Mouse (Mus musculus): ENCODE measurements around the gene Ism2. TPM values are rescaled to one million over a fixed set of nuclear protein-coding genes. Genes with fewer than 3 reads are reported as not detected.

The Ism2 gene
- polyA plus RNA-seq, 1 experiment, result 5.5 TPM

DNA sequence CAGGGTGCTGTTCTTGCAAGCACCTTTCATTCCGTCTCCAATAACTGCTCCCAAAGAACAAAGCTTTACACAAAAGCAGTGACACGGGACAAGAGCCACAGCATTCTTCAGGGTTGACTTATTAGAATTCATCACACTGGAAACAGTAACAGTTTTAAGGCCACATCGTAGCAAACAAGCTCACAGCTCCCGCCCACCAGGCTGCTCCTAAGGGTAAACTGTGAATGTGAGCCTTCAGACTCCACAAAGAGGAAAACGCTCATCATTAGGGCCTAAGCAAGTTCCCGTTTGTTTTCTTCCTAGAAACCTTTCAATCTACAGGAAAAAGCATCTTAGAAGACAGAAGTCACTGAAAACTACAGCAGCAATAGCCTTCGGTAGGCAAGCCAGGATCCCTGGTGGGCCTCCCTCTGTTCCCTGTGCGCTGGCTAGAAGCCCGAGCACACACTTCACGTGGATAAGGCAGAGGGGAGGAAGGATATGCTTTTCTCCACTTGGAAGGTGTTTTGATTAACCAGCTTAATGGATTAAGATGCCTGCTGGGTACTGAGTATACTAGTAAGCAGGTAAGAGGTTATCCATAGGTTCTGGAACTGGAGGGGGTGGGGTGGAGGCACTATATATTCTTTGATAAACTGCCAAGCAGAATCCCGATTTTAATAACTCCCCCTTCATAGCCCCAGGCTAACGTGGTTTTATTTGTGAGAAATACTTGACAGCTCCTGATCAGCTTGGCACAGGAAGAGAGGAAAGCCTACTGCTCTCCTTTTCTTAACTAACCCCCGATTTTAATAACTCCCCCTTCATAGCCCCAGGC is 6.5 kb upstream of the Ism2 start:
- peaks cover 2% of the 10 kb centered on the region for H3K4me1 ChIP-seq (ENCODE audit: control insufficient read depth, insufficient read depth, low read length)
- no peaks in the 10 kb centered on the region for H3K9me3 ChIP-seq (replicated peaks; ENCODE audit: control insufficient read depth, insufficient read depth, low read length, poor library complexity, severe bottlenecking)
- H3K4me3 ChIP-seq (ENCODE audit: low read depth, low read length), result no peak overlapping the region
- H3K27me3 ChIP-seq (ENCODE audit: control insufficient read depth, insufficient read depth, low read length, poor library complexity, severe bottlenecking), result no peaks in the 10 kb centered on the region
- peaks cover 16% of the 10 kb centered on the region for H3K36me3 ChIP-seq (ENCODE audit: control insufficient read depth, insufficient read depth, low read length, poor library complexity, severe bottlenecking)
- H3K9ac ChIP-seq (ENCODE audit: low read depth, poor library complexity, severe bottlenecking), result no peak overlapping the region
- H3K27ac ChIP-seq (ENCODE audit: insufficient read depth, low read length), result no peak overlapping the region
- no peak for TF ChIP-seq POLR2A (IDR thresholded peaks at IDR 0.05; ENCODE audit: insufficient read depth, low read length)
- TF ChIP-seq EP300 (IDR thresholded peaks at IDR 0.05; ENCODE audit: insufficient read depth, low read depth, low read length), result no peak
- TF ChIP-seq CTCF (IDR thresholded peaks at IDR 0.05; ENCODE audit: low read depth, low read length), result no peak

DNA sequence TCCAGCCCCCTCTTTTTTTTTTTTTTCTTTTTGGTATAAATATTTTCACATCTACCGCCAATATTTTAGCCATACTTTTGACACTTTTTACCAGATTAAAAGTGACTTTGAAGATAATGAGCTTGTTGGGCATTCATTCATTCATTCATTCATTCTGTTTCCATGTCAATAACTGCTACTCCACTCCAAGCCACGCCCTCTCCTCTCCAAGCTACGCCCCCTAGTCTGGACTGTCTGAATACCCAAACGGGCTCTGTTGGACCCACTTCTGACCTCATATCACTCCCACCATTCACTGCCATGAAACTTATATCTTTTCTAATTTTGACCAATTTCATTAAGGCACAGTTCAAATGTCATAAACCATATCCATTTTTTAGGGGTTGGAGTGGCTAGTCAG is 1.7 kb upstream of the Ism2 start:
- H3K4me3 ChIP-seq (ENCODE audit: low read depth, low read length), result no peak overlapping the region
- no peak overlapping the region for H3K27ac ChIP-seq (ENCODE audit: insufficient read depth, low read length)
- no peaks in the 10 kb centered on the region for H3K9me3 ChIP-seq (replicated peaks; ENCODE audit: control insufficient read depth, insufficient read depth, low read length, poor library complexity, severe bottlenecking)
- peaks cover 2% of the 10 kb centered on the region for H3K27me3 ChIP-seq (ENCODE audit: control insufficient read depth, insufficient read depth, low read length, poor library complexity, severe bottlenecking)
- H3K9ac ChIP-seq (ENCODE audit: low read depth, poor library complexity, severe bottlenecking), result no peak overlapping the region
- H3K36me3 ChIP-seq (ENCODE audit: control insufficient read depth, insufficient read depth, low read length, poor library complexity, severe bottlenecking), result no peaks in the 10 kb centered on the region
- TF ChIP-seq POLR2A (IDR thresholded peaks at IDR 0.05; ENCODE audit: insufficient read depth, low read length), result no peak
- TF ChIP-seq CTCF (IDR thresholded peaks at IDR 0.05; ENCODE audit: low read depth, low read length), result no peak
- no peak for TF ChIP-seq EP300 (IDR thresholded peaks at IDR 0.05; ENCODE audit: insufficient read depth, low read depth, low read length)
- H3K4me1 ChIP-seq (ENCODE audit: control insufficient read depth, insufficient read depth, low read length), result peaks cover 2% of the 10 kb centered on the region

DNA sequence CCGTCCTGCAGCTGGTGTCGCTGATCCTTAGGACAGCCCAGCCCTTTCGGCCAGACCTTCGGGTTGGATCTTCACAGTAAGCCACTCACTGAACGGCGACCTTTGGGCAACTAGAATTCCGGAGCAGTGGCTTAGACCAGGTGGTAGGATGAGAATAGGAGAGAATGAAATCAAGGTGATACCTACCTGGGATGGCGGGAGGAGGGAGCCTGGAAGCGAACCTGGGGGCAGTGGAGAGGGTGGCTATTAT is 861 bp upstream of the Ism2 start:
- H3K27me3 ChIP-seq (ENCODE audit: control insufficient read depth, insufficient read depth, low read length, poor library complexity, severe bottlenecking), result peaks cover 2% of the 10 kb centered on the region
- H3K9me3 ChIP-seq (replicated peaks; ENCODE audit: control insufficient read depth, insufficient read depth, low read length, poor library complexity, severe bottlenecking), result no peaks in the 10 kb centered on the region
- H3K9ac ChIP-seq (ENCODE audit: low read depth, poor library complexity, severe bottlenecking), result peak overlapping the region; percentile 75
- no peak overlapping the region for H3K27ac ChIP-seq (ENCODE audit: insufficient read depth, low read length)
- peak overlapping the region; percentile 70 for H3K4me3 ChIP-seq (ENCODE audit: low read depth, low read length)
- no peaks in the 10 kb centered on the region for H3K36me3 ChIP-seq (ENCODE audit: control insufficient read depth, insufficient read depth, low read length, poor library complexity, severe bottlenecking)
- no peaks in the 10 kb centered on the region for H3K4me1 ChIP-seq (ENCODE audit: control insufficient read depth, insufficient read depth, low read length)
- TF ChIP-seq CTCF (IDR thresholded peaks at IDR 0.05; ENCODE audit: low read depth, low read length) (no peak), POLR2A (IDR thresholded peaks at IDR 0.05; ENCODE audit: insufficient read depth, low read length) (no peak), EP300 (IDR thresholded peaks at IDR 0.05; ENCODE audit: insufficient read depth, low read depth, low read length) (no peak)

DNA sequence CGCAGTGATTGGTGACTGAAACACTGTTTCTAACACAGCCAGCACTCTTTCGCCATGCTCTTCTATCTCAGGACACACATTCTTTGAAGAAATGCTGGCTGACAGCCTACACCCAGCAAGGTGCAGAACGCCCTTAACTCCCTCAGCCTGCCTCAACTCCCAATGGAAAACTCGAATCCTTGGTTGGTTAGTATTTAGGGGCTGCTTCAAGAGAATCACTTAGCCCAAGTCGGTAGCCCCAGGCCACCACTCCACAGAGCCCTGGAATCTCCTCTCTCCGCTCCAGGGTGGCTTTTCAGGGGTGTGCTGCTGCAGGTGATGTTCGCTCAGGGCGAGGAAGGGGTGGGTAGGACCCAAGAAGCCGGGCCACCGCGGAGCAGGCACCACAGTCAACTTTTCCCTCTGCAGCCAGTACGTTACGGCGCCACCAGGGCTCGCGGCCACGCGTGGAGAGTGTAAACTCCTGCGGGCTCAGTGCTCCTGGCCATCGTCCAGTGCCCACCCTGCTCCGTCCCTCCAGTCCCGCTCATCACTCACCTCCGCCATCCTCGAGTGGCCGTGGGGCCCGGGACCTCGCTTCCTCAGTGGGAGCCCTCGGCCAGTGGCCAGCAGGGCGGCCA is 358 bp downstream of the Ism2 start:
- Histone ChIP-seq H3K36me3 (ENCODE audit: control insufficient read depth, insufficient read depth, low read length, poor library complexity, severe bottlenecking) (no peaks in the 10 kb centered on the region), H3K9ac (ENCODE audit: low read depth, poor library complexity, severe bottlenecking) (peak overlapping the region; percentile 75), H3K9me3 (replicated peaks; ENCODE audit: control insufficient read depth, insufficient read depth, low read length, poor library complexity, severe bottlenecking) (no peaks in the 10 kb centered on the region), H3K27ac (ENCODE audit: insufficient read depth, low read length) (no peak overlapping the region), H3K27me3 (ENCODE audit: control insufficient read depth, insufficient read depth, low read length, poor library complexity, severe bottlenecking) (peaks cover 2% of the 10 kb centered on the region), H3K4me3 (ENCODE audit: low read depth, low read length) (peak overlapping the region; percentile 70), H3K4me1 (ENCODE audit: control insufficient read depth, insufficient read depth, low read length) (no peaks in the 10 kb centered on the region)
- TF ChIP-seq EP300 (IDR thresholded peaks at IDR 0.05; ENCODE audit: insufficient read depth, low read depth, low read length), result no peak
- TF ChIP-seq POLR2A (IDR thresholded peaks at IDR 0.05; ENCODE audit: insufficient read depth, low read length), result no peak
- TF ChIP-seq CTCF (IDR thresholded peaks at IDR 0.05; ENCODE audit: low read depth, low read length), result no peak

DNA sequence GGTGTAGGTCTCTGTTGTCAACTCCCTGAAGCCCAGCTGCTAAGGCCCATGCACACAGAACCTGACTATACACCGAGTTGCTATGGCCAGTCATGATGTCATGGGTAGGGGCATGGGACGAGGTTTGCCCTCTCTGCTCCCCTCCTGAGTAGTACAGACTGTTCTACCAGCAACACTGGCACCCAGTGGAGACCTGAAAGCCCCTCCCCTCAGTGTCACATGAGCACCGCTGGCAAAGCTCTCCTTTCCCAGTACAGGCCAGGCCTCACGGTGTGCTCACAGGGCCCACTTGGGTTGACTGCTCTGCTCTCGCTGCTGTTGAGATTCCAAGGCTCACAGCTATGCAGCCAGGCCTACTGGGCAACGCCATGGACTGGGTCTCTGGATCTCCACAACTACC is 5.6 kb downstream of the Ism2 start:
- no peaks in the 10 kb centered on the region for H3K9me3 ChIP-seq (replicated peaks; ENCODE audit: control insufficient read depth, insufficient read depth, low read length, poor library complexity, severe bottlenecking)
- H3K36me3 ChIP-seq (ENCODE audit: control insufficient read depth, insufficient read depth, low read length, poor library complexity, severe bottlenecking), result no peaks in the 10 kb centered on the region
- H3K27me3 ChIP-seq (ENCODE audit: control insufficient read depth, insufficient read depth, low read length, poor library complexity, severe bottlenecking), result no peaks in the 10 kb centered on the region
- no peak overlapping the region for H3K9ac ChIP-seq (ENCODE audit: low read depth, poor library complexity, severe bottlenecking)
- no peak overlapping the region for H3K27ac ChIP-seq (ENCODE audit: insufficient read depth, low read length)
- H3K4me3 ChIP-seq (ENCODE audit: low read depth, low read length), result no peak overlapping the region
- no peak for TF ChIP-seq EP300 (IDR thresholded peaks at IDR 0.05; ENCODE audit: insufficient read depth, low read depth, low read length)
- TF ChIP-seq POLR2A (IDR thresholded peaks at IDR 0.05; ENCODE audit: insufficient read depth, low read length), result no peak
- TF ChIP-seq CTCF (IDR thresholded peaks at IDR 0.05; ENCODE audit: low read depth, low read length), result no peak
- H3K4me1 ChIP-seq (ENCODE audit: control insufficient read depth, insufficient read depth, low read length), result peaks cover 2% of the 10 kb centered on the region

DNA sequence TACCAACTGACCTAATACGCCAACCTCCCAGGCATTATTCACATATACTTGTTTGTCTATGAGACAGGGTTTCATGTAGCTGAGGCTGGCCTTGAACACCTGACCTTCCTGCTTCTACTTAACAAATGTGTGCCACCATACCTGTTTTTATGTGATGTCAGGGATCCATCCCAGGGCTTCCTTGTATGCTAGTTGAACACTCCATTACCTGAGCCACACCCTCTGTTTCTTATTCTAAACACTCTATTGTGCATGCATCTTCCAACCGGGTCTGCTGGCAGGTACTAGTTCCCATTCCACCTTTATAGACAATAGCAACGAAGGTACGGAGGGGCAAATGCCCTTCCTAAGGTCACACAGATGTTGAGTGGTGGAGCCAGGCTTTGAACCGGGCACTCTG is 10.4 kb downstream of the Ism2 start:
- TF ChIP-seq EP300 (IDR thresholded peaks at IDR 0.05; ENCODE audit: insufficient read depth, low read depth, low read length), result peak; percentile 71; the same call in 1 of the 2 replicates
- no peak for TF ChIP-seq POLR2A (IDR thresholded peaks at IDR 0.05; ENCODE audit: insufficient read depth, low read length)
- no peak for TF ChIP-seq CTCF (IDR thresholded peaks at IDR 0.05; ENCODE audit: low read depth, low read length)
- Histone ChIP-seq H3K4me1 (ENCODE audit: control insufficient read depth, insufficient read depth, low read length) (peaks cover 2% of the 10 kb centered on the region), H3K36me3 (ENCODE audit: control insufficient read depth, insufficient read depth, low read length, poor library complexity, severe bottlenecking) (no peaks in the 10 kb centered on the region), H3K27me3 (ENCODE audit: control insufficient read depth, insufficient read depth, low read length, poor library complexity, severe bottlenecking) (no peaks in the 10 kb centered on the region), H3K9ac (ENCODE audit: low read depth, poor library complexity, severe bottlenecking) (no peak overlapping the region), H3K9me3 (replicated peaks; ENCODE audit: control insufficient read depth, insufficient read depth, low read length, poor library complexity, severe bottlenecking) (no peaks in the 10 kb centered on the region), H3K27ac (ENCODE audit: insufficient read depth, low read length) (0 out of 2 replicates have a peak overlapping the region, but pooled peaks have one; percentile 12), H3K4me3 (ENCODE audit: low read depth, low read length) (no peak overlapping the region)

Data from ES-Bruce4 (cell line).